Mouse (Mus musculus) ES-Bruce4 (cell line): Measurements from ENCODE around the gene Lemd1.

Source experiments
- CTCF ChIP-seq: IDR thresholded peaks from one replicate; pipeline ENCODE4 v1.8.1; 2011; ENCODE audit warnings: low read depth, low read length
- EP300 ChIP-seq: IDR thresholded peaks from 2 replicates; pipeline ENCODE4 v1.6.1; 2011; ENCODE audit warnings: low read depth, low read length; ENCODE audit not compliant: insufficient read depth
- POLR2A ChIP-seq: IDR thresholded peaks from one replicate; pipeline ENCODE4 v1.8.1; 2011; ENCODE audit warnings: low read length; ENCODE audit not compliant: insufficient read depth

GRCm38 (mm10) chr1:132264577-132264976, 73.3 kb downstream of the Lemd1 start:
- no peak for TF ChIP-seq CTCF
- peak; percentile 78 for TF ChIP-seq EP300
- TF ChIP-seq POLR2A, result no peak
